Mouse (Mus musculus) liver, adult (tissue): ENCODE results near the gene Adgrg6.

ENCODE experiments used
- GATA4 ChIP-seq: IDR thresholded peaks from 2 replicates; pipeline ENCODE4 v1.6.1; 2014; ENCODE audit warnings: mild to moderate bottlenecking, low read length; ENCODE audit not compliant: insufficient replicate concordance

Gene Adgrg6

GRCm38 (mm10) chr10:14463796-14464511 is 81.5 kb downstream of the Adgrg6 start:
- TF ChIP-seq GATA4, result no peak

- no peak for TF ChIP-seq GATA4
Measured at GRCm38 (mm10) chr10:14460933-14461514, 84.4 kb downstream of the Adgrg6 start.

GRCm38 (mm10) chr10:14460252-14460932 is 85.1 kb downstream of the Adgrg6 start:
- peak; percentile 48; the same call in 1 of the 2 replicates for TF ChIP-seq GATA4

GRCm38 (mm10) chr10:14459819-14460218 is 85.6 kb downstream of the Adgrg6 start:
- no peak for TF ChIP-seq GATA4

GRCm38 (mm10) chr10:14459330-14459729 is 86.1 kb downstream of the Adgrg6 start:
- no peak for TF ChIP-seq GATA4

- TF ChIP-seq GATA4, result no peak
Measured at GRCm38 (mm10) chr10:14454481-14454880, 91.0 kb downstream of the Adgrg6 start.

GRCm38 (mm10) chr10:14451811-14452210 is 93.6 kb downstream of the Adgrg6 start:
- no peak for TF ChIP-seq GATA4

- no peak for TF ChIP-seq GATA4
Measured at GRCm38 (mm10) chr10:14450073-14450472, 95.4 kb downstream of the Adgrg6 start.

- TF ChIP-seq GATA4, result no peak
Measured at GRCm38 (mm10) chr10:14445590-14446291, 99.7 kb downstream of the Adgrg6 start.

GRCm38 (mm10) chr10:14440860-14441579 is 104.4 kb downstream of the Adgrg6 start:
- TF ChIP-seq GATA4, result no peak

GRCm38 (mm10) chr10:14404070-14404469 is 141.4 kb downstream of the Adgrg6 start:
- no peak for TF ChIP-seq GATA4

- TF ChIP-seq GATA4, result no peak
Measured at GRCm38 (mm10) chr10:14401744-14402143, 143.7 kb downstream of the Adgrg6 start.

GRCm38 (mm10) chr10:14391025-14391639 is 154.3 kb downstream of the Adgrg6 start:
- TF ChIP-seq GATA4, result no peak

GRCm38 (mm10) chr10:14385574-14385973 is 159.9 kb downstream of the Adgrg6 start:
- TF ChIP-seq GATA4, result no peak
